Mouse (Mus musculus): ENCODE results near the gene Pknox2.

Gene Pknox2

DNA sequence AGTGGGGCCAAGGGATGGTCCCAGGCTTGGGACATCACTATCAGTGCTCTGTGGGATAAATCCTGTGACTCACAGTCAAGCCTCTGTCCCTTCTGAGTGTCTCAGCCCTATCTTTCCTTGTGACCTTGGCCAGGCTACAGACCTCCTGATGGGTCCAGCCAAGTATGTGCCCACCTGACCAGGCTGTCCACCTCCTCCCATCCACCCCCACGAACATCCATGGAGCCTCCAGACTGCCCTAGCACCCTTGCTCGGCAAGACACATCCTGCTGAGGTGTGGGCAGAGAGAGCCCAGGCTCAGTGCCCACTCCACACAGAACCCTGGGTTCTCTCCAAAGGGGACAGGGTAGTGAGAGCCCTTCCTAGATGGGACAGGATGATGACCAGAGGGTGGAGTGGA lies 204.6 kb downstream of the Pknox2 start:
- 52% methylated on average over 2 of the region's 2 CpGs for WGBS

DNA sequence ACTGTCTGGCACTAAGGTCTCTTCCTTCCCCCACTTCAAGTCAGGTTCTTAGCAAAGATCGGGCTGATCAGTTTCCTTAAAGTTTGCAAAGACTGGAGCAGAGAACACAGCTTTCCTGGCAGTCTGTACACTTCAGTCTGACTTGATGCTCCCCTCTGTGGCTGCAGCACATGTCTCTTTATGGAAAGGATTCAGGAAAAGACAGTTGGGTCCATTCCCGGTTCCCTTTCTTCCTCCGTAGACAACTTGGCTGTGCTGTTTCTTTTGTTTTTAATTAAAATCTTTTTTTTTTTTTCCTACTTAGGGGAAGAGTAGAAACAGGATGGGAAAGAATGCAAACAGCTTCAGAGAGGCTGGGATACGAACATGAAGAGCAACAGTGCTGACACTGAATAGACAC lies 205.1 kb downstream of the Pknox2 start:
- 26% methylated on average over 4 of the region's 4 CpGs for WGBS

DNA sequence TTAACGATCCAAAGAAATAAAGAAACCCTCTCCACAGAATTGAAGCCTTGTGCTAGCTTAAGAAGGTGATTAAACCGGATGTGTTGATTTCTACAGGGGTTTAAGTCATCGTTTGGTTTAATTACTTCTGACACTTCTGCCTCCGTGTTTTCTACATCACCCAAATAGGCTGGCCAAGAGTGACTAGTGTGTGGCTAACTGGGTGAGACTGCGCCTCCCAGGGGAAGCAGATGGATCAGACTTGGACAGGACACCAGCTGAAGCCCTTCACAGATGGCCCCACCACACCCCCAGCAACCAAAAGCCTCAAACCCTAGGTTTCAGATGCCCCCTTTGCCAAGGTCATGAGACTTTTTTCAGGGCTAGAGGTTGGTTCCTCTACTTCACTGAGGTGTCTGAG lies 205.6 kb downstream of the Pknox2 start:
- WGBS: 24% methylated on average over 5 of the region's 5 CpGs

DNA sequence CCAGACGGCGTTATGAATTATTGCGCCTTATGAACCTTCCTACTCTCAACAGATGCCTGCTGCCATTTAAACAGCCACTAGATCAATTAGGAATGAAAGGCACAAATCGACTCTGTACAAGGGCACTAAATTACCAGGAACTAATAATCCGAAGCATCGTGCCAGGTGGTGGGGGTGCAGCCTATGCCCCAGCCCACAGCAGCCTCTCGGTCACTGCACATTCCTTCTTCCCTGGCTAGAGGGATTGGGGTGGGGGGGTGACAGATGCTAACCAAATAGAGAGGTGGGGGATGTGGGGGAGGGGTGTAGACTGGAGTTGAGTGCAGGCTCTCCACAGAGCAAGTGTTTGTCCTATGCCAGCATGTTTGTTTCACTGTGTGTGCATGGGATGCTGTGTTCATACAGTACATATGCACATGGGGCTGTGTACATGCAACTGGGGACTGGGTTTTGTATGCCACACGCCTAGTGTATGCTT lies 208.6 kb downstream of the Pknox2 start:
- 57% methylated on average over 8 of the region's 8 CpGs for WGBS

DNA sequence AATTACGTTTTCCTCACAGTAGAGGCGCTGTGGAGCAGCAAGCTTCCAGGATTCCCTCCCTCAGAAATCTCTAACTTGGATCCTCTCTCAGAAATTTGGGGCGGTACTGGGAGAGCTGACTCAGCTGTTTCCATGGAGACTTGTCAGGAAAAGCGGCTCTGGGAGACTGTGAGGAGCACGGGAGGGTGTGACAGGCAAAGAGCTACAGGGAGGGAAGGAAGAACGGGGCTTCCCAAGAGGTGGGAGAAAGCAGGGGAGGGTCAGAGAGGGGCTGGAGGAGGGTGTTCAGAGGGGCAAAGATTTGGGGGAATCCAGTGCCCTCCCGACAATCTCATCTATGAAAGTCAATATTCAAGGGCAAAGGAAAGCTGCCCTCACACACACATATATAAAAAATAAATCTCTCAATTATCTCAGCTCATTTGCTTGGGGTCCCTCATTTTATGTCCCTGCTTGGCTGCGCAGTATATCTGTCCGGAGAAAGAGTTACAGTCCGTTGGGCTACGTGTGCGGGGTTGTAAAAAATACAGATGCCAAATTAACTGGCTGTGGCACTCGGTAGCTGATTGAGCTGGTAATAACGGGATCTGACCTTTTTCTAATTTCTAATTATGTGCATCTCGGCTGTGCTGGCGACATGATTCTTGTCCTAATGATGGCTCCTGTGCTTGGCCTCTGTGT lies 213.3 kb downstream of the Pknox2 start:
- WGBS: 26% methylated on average over 16 of the region's 16 CpGs

DNA sequence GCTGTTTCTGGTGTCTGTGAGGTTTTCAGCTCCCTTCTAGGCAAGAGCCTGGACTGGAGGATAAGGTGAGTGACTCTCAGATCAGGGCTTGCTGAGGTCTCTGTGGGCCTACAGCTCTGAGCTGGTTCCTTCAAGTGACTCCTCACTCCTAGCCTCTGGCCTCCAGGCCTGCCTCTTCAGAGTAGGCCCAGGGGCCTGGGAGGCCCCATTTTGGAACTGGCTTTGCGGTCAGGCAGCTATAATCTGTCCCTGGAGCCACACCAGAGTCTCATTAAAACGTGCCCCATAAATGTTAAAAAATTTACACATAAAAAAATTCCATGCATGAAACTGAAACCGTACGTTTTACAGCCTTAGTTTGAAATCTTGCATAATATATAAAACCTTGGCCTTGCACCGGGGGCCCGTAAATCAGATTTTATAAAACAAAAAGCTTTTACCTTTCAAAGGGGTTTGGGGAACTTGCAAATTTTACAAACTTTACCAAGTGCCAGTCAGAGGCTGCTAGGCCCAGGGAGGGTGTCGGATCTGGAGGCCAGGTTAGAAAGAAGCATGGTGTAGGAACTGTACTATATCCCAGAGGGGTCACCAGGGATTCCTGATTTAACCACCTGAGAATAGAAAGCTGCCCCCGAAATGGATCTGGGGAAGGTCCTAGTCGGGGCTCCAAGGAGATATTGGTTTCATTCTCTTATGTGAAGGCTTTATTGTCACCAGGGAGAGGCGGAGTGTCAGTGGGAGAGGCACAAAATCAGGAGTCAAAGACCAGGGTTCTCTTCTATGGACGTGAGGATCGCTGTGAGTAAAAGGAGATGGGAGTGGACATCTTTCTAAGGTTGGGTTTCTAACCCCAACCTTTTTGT lies 214.0 kb downstream of the Pknox2 start:
- WGBS: 72% methylated on average over 12 of the region's 12 CpGs

DNA sequence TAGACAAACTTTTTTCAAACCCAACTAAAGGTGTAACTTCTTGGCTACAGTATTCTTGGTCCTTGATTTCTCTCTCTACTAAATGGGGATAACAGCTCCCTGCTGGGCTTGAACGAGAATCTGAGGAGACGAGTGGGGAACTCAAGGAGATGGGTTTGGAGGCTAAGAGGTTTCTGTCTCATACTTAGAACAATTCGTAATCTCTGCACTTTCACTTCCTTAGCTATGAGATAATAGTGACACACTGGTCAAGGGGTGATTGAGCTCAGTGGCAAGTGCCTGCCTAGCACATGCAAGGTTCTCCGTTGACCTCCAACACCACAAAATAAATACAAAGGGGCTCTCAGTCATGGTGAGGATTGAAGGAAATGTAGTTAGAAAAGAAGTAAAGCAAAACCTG lies 215.6 kb downstream of the Pknox2 start:
- 85% methylated on average over 4 of the region's 4 CpGs for WGBS

DNA sequence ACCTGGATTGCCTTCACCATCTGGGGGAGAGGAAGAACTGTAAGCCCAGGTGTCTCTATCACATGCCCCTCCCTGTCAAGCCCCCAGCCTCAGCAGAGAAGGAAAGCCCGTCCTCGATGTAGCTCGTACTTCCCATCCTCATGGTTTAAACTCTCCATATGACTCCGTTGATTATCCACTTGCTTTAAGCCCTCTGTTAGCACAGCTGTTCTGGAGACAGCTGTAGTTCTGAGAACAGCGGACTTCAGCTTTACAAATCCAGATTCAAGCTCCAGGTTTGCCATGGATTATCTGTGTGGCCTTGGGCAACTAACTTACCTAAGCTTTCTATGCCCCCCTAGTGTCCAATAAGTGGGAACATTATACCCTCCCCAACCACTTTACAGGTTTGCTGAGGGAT lies 223.5 kb downstream of the Pknox2 start:
- 87% methylated on average over 5 of the region's 5 CpGs for WGBS

DNA sequence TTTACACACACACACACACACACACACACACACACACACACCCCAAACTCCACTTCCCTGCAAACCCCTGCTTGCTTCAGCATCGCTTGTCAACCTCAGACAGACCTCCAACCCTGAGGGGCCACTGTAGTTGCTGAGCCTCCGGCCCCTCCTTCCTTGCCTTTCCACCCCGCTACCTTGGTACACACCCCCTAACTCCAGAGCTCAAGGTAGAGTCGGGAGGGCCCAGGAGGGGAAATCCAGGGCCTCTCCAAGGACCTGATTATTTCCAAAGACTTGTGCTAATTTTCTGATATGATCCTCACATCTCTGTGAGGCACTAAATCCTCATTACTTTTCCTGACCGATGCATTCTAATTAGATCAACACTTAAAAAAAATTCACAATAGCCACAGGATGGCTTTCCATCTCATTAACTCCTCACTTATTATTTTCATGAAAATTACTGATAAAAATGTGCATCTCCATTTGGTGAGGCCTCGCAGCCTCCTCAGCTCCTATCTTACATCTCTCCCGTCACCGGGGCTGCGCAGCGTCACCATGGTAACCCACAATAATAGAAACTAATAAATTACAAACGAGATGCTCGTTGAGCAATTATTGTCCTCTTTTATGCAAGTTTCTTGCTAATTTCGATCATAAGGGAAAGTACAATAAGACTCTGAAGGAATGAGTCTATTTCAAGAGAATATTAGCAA lies 225.3 kb downstream of the Pknox2 start:
- WGBS: 46% methylated on average over 13 of the region's 13 CpGs

DNA sequence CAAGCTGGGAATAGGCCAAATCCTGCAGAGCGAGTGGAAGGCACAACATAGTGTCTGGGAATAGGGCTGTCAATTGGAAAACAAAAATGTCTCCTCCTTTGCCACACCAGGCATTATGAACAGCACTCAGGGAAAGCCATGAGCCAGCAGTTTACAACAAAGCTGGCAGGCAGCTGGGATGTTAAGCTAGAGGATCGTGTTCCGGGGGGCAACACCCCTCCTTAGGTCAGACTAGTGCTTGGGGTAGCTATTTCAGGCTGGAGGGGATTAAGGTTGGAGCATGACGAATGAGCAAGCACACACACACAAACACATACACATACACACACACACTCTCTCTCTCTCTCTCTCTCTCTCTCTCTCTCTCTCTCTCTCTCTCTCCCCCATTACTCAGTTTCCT lies 227.7 kb downstream of the Pknox2 start:
- WGBS: 39% methylated on average over 4 of the region's 4 CpGs

DNA sequence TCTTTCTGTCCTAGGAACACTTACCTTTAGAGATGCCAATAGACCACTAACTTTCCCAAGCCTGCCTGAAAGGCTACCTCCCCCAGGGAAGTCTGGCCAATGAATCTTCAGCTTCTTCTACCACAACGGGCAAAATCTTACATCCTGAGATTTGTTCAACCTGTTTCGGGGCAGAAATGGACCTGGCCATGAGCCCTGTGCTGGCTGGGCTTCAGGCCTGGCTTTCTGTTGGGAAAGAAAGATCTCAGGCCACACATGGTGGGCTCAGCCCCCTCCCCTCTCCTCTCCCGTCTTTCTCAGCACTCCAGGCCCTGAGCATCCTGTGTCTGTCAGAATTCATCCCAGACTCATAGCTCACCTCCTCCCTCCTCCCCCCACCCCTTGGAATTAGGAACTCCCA lies 228.6 kb downstream of the Pknox2 start:
- WGBS: 45% methylated on average over 3 of the region's 3 CpGs

DNA sequence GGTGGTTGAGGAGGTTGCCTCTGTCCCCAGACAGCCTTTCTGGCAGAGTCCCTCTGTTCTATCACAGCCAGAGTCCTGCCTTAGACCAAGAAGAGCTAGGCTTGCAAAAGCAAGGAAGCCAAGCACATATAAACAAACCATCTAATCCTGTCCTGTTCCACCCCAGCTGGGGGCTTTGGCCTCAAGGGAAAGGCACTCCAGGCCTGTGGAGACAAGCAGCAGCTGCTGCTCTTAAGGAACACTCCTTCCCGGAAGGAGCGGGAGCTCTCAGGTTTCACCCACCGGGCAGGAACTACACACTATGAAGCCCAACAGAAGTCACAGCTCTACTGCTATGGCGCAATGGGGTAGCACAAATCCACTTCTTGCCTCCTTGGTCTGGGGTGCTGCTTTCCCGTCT lies 230.3 kb downstream of the Pknox2 start:
- WGBS: 66% methylated on average over 5 of the region's 5 CpGs

DNA sequence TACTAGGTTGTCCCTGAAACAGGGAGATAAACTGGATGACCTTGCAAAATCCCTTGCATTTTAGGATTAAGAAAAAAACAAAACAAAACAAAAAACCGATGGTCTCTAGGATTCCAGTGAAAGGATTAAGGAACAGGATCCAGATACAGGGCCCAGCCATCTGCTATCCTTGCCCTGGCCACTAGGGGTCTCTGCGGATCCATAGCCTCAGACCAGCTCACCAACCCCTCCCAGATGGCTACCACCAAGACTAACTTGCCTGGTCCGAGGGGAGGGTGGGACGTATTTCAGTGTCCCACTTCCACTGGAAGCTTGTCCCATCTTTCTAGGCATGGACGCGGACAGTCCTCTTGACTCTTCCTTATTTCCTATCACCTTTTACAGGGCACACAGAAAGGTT lies 230.8 kb downstream of the Pknox2 start:
- WGBS: 7% methylated on average over 6 of the region's 6 CpGs

DNA sequence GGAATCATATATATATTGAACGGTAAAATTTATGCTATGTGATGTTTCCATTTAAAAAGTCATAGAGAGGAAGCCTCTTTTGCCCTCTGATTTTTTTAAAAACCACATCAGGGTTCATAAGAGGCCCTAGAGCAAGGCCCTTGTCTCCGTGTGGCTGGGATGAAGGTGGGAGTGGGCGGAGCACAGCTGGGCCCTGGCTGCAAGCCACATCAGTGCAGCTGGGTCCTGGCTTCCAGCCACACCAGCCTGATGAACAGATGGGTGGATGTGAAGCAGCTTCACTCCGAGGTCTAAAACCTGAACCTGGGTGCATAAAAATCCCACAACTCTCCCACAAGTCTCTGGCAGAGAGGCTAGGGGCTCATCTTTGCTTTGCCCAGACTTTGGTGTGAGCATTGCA lies 241.8 kb downstream of the Pknox2 start:
- WGBS: 45% methylated on average over 4 of the region's 4 CpGs

DNA sequence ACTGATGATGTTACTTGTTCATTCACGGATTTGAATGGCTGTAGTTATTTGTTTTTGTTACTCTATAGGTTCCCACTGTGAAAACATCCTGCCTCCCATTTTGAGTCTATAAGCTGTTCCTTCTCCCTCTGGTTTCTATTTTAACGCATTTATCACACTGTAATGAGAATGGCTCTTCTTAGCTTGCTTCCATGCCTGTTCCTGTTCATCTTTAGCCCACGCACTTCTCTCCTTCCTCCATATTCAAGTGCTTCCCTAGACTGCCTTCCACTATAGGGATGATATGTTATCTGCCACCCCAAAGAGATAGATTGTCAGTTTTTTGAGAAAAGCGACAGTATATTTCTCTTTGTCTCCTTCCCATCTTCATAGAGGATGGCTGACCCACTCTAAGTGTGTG lies 246.7 kb downstream of the Pknox2 start:
- WGBS: 47% methylated on average over 4 of the region's 4 CpGs

DNA sequence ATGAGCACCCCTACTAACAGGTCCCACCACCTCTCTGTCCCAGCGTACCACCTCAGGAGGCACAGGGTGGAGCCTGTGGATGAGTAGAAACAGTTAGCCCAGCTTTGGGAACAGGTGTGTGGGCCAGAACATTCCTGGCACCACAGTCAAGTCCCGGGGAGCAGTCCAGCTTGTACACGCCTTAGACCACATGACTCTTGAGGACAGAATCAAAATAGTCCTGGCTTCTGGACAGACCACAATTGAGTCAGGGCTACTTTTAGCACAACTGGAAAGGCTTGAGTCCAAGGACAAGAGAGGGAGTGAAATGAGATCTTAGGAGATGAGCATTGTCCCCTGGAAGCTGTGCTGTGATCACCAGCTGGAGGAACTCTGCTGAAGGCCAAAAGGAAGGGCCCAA lies 248.6 kb downstream of the Pknox2 start:
- whole genome bisulfite sequencing: 69% methylated on average over 3 of the region's 3 CpGs

DNA sequence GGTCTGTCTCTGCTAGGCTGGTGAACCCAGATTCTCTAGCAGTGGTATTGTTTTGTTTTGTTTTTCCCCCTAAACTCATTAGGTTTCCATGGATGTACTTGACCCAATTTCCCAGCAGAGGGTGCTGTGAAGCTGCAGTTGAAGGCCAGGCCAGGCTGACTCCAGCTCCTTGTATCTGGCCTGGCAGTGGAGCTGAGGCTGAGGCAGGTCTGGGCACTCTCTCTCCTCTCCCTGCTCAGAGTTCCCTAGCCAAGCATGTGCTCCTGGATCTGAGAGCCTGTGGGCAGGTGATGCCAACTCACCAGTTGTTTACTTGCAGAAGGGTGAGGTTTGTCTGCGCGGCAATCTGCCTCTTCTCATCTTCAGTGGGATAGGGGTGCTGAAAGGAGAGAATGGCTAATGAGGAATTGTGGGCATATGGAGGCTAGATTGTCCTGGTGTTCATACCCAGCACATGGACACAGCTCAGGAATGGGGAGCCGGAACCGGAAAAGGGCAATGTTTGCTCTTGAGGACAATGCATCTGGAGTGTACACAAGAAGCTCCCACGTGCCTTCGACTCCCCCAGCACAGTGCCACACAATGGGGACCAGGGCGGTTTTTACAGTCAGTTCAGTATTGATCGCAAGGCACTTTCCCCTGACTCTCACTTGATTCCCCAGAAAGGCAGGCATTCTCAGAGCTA lies 252.1 kb downstream of the Pknox2 start:
- 59% methylated on average over 8 of the region's 8 CpGs for WGBS

DNA sequence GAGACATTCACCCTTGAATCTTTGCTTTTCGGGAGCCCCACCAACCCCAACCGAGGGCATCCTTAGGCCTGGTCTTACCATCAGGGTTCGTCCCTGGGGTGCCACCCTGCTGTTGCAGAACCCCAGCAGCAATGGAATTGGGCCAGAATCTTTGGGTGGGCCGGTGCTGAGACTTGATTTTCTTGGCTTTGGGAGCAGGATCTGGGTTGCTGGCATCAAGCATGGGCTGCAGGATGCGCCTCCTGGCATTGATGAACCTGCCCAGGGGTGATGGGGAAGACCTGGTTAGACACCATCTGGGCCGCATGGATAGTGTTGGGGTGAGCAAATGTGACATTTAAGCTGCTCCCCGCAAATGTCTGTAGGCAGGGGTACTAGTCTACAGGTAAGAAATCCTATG lies 253.0 kb downstream of the Pknox2 start:
- 73% methylated on average over 7 of the region's 7 CpGs for WGBS

DNA sequence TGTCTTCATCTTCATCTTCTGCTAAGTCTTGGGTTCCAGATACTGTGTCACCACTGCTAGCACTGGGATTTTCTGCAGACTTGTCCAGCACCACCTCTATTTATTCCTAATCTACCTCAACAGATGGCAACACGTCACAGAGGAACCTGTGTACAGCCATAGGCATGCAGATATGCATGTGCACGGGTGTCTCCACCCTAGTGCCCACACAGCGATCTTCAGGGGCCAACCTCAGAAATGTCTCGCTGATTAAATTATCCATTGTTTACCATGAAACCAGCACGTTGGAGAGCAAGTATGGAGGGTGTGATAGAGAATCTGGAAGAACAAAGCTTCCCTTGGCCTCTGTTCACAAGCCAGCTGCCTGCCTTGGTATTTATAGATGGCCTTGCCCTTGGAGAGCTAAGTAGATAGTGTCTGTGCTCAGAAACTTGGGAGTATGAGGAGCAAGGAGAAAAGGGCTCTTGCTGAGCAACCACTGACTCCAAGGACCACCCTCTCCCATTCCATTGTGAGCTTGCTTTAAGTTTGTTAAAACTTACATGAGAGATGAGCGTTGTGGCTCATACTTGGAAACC lies 253.7 kb downstream of the Pknox2 start:
- 55% methylated on average over 6 of the region's 6 CpGs for WGBS

DNA sequence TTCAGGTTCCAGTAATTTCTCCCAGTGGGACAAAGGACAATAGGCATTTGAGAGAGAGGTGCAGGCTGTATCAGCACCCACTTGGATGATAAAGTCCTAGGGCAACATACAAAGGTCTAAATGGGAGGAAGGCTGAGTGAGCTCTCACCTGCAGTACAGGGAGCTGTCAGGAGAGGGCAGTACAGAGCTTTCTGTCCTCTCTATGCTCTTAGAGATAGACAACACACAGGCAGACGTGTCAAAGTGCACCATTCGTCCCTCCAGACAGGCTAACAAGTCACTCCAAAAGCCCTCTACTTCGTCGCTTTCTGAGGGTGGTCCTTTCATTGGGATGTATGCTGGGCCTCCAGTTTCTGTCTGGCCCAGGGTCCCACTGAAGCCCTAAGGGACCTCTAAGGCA lies 256.7 kb downstream of the Pknox2 start:
- 38% methylated on average over 4 of the region's 4 CpGs for WGBS

DNA sequence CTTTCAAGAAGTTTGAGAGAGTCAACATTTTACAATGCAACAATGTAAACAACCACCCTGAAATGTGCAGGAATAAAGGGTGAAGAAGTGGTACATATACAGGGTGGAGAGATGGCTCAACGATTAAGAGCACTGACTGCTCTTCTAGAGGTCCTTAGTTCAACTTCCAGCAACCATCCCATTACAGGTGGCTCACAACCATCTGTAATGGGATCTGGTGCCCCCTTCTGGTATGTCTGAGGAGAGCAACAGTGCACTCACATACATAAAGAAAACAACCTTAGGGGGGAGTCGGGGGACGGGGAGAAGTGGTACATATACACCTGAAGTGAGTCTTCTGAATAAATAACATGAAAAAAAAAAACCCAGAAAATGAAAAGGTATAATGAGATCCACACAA lies 262.0 kb downstream of the Pknox2 start:
- 51% methylated on average over 3 of the region's 3 CpGs for WGBS

DNA sequence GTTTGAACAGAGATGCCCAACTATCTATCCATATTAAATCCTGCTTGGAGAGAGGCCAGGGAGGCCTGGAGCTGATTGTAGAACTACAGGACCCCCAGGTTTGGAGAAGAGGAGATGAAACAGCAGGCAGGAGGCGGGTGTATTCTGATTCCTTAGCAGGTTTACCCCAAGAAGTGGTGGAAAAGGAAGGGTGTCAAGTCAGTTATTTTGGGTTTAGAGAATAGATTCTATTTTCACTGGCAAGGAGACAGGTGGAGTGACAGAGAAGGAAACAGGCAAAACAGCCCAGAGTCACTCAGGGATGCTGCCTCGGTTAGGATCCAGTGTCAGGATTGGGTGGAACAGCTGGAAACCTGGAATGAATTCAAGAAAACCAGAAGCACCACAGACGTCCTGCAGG lies 263.6 kb downstream of the Pknox2 start:
- 33% methylated on average over 3 of the region's 3 CpGs for WGBS
